Mouse (Mus musculus): ENCODE results near the gene Tcf12. TPM values are rescaled to one million over a fixed set of nuclear protein-coding genes. Genes with fewer than 3 reads are reported as not detected.

Gene Tcf12
- polyA plus RNA-seq, 1 experiment from 2014 or later, result 8.2 TPM

DNA sequence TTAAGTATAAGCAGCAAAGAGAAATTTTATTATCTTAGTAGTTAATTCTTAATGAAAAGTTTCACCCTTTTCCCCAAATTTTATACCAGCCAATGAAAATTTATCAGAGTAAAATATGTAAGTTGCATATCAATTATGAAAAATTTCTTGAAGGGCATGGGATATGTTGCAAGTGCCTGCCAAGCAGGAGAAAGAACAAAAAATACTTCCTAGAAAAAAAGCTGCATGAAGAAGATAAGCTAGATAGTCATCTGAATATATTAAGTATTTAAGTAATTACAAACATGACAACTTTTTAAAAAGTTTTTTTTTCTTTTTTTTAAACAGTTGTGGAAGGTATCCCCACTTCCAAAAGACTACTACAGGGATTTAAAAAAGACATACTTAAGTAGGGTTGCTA lies 179.7 kb downstream of the Tcf12 start:
- Histone ChIP-seq H3K4me1 (ENCODE audit: control insufficient read depth, low read depth, low read length) (no peaks in the 10 kb centered on the region; the same call in 1 of the 2 replicates), H3K36me3 (ENCODE audit: control insufficient read depth, insufficient read depth) (no peaks in the 10 kb centered on the region), H3K4me3 (ENCODE audit: low read depth, low read length) (no peak overlapping the region), H3K27ac (ENCODE audit: low read length) (no peak overlapping the region), H3K27me3 (ENCODE audit: control insufficient read depth, insufficient read depth, low read depth, low read length) (no peaks in the 10 kb centered on the region), H3K4me2 (ENCODE audit: low read depth, low read length) (no peak overlapping the region), H3K9ac (ENCODE audit: low read depth, low read length) (no peak overlapping the region), H3K9me3 (replicated peaks; ENCODE audit: control insufficient read depth, low read length) (no peaks in the 10 kb centered on the region)
- no peak for ATAC-seq (ENCODE audit: low read depth)

GRCm38 (mm10) chr9:71931358-71931715 lies 180.3 kb downstream of the Tcf12 start:
- Histone ChIP-seq H3K27ac (ENCODE audit: low read length) (no peak overlapping the region), H3K27me3 (ENCODE audit: control insufficient read depth, insufficient read depth, low read depth, low read length) (no peaks in the 10 kb centered on the region), H3K36me3 (ENCODE audit: control insufficient read depth, insufficient read depth) (no peaks in the 10 kb centered on the region), H3K9ac (ENCODE audit: low read depth, low read length) (no peak overlapping the region), H3K4me1 (ENCODE audit: control insufficient read depth, low read depth, low read length) (no peaks in the 10 kb centered on the region; the same call in 1 of the 2 replicates), H3K4me3 (ENCODE audit: low read depth, low read length) (no peak overlapping the region), H3K9me3 (replicated peaks; ENCODE audit: control insufficient read depth, low read length) (no peaks in the 10 kb centered on the region), H3K4me2 (ENCODE audit: low read depth, low read length) (peak overlapping the region; percentile 2; the same call in 1 of the 2 replicates)
- 32% methylated on average over 8 of the region's 8 CpGs for WGBS (ENCODE audit: insufficient replicate concordance)
- peak; percentile 70 for ATAC-seq (ENCODE audit: low read depth)

DNA sequence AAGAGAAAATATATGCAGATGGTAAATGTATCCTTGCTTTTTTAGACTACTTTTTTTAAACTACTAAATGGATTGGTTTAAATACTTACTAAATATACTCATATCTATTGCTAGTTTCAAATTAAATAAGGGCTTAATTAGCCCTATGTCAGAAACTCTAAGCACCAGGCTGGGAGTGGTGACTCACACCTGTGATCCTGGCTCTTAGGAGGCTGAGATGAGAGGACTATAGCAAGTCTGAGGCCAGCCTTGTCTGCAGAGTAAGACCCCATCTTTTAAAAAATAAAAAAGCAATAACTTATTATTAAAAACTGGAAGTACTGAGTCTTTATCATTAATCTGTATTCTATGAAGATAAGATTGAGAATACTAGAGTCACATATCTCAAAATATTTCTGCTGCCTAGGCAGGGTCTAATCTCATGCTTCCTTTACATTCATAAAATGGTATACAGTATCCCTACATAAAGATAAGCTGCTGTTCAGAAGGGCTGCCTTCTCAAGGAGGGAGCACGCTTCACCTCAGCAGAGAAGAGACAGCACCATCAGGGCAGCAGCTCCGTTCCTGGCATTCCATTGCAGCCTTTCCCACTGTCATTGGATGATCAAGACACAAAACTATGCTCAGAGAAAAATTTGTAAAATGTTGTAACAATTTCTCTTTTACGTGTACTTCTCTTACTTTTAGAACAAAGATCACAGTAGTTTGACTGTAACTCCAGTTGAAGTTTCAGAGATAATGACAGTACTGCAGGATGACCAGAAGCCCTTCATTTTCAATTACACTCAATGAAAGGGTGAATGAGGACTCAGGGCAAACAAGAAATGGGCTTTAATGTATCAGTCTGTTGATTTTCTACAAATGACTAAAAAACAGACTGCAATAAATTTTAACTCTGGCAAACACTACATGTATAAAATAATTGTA lies 181.0 kb downstream of the Tcf12 start:
- Histone ChIP-seq H3K27ac (ENCODE audit: low read length) (peak overlapping the region; percentile 63), H3K4me2 (ENCODE audit: low read depth, low read length) (peak overlapping the region; percentile 2; the same call in 1 of the 2 replicates)

DNA sequence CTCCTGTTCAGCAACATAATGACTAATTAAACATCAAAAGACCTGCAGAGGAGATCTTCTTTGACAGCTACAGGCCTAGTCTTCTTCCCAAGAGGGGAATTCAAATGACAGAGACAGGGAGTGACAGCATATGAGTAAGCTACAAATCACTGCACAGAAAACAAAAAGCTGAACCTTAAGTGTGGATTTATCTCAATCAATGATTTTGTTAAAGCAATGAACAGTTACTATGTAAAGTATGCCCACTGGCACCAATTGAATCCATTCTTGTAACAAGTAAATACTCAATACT lies 195.1 kb downstream of the Tcf12 start:
- no peak for ATAC-seq (ENCODE audit: low read depth)
- H3K9ac ChIP-seq (ENCODE audit: low read depth, low read length), result no peak overlapping the region
- no peak overlapping the region for H3K4me3 ChIP-seq (ENCODE audit: low read depth, low read length)
- H3K4me2 ChIP-seq (ENCODE audit: low read depth, low read length), result no peak overlapping the region
- H3K27ac ChIP-seq (ENCODE audit: low read length), result no peak overlapping the region
- H3K9me3 ChIP-seq (replicated peaks; ENCODE audit: control insufficient read depth, low read length), result no peaks in the 10 kb centered on the region
- H3K36me3 ChIP-seq (ENCODE audit: control insufficient read depth, insufficient read depth), result no peaks in the 10 kb centered on the region
- no peaks in the 10 kb centered on the region for H3K4me1 ChIP-seq (ENCODE audit: control insufficient read depth, low read depth, low read length)
- no peaks in the 10 kb centered on the region for H3K27me3 ChIP-seq (ENCODE audit: control insufficient read depth, insufficient read depth, low read depth, low read length)

More for the DNA sequence above, 181.0 kb downstream of the Tcf12 start:
- Histone ChIP-seq H3K4me3 (ENCODE audit: low read depth, low read length) (no peak overlapping the region), H3K9me3 (replicated peaks; ENCODE audit: control insufficient read depth, low read length) (no peaks in the 10 kb centered on the region), H3K36me3 (ENCODE audit: control insufficient read depth, insufficient read depth) (no peaks in the 10 kb centered on the region), H3K27me3 (ENCODE audit: control insufficient read depth, insufficient read depth, low read depth, low read length) (no peaks in the 10 kb centered on the region), H3K4me1 (ENCODE audit: control insufficient read depth, low read depth, low read length) (no peaks in the 10 kb centered on the region; the same call in 1 of the 2 replicates), H3K9ac (ENCODE audit: low read depth, low read length) (no peak overlapping the region)
- 39% methylated on average over 3 of the region's 3 CpGs for WGBS (ENCODE audit: insufficient replicate concordance)
- ATAC-seq (ENCODE audit: low read depth), result peak; percentile 79

- no peak overlapping the region for H3K4me2 ChIP-seq (ENCODE audit: low read depth, low read length)
- ATAC-seq (ENCODE audit: low read depth), result no peak
- WGBS (ENCODE audit: insufficient replicate concordance), result 74% methylated on average over 6 of the region's 6 CpGs
Observed at GRCm38 (mm10) chr9:71915871-71916661, 195.6 kb downstream of the Tcf12 start.

DNA sequence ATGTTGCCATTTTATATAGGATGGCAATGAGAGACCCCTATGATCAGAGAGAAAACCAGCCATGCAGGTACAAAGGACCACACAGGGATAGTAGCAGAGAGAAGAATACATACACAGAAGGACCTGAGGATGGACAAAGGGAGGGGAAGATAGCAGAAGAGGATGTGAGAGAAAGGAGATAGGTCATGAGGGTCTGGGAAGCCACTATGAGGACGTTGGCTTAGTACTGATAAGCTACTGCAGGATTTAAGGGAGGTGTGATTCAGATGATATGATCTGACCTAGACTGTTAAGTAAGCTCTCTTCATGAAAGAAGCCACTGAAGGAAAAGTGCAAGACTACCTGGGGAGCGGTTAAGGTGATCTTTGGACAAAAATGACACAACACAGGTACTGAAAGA lies 205.1 kb downstream of the Tcf12 start:
- H3K27me3 ChIP-seq (ENCODE audit: control insufficient read depth, insufficient read depth, low read depth, low read length), result no peaks in the 10 kb centered on the region
- H3K4me2 ChIP-seq (ENCODE audit: low read depth, low read length), result no peak overlapping the region
- H3K9ac ChIP-seq (ENCODE audit: low read depth, low read length), result no peak overlapping the region
- ATAC-seq (ENCODE audit: low read depth), result no peak
- H3K9me3 ChIP-seq (replicated peaks; ENCODE audit: control insufficient read depth, low read length), result no peaks in the 10 kb centered on the region
- no peaks in the 10 kb centered on the region; the same call in none of the 2 replicates for H3K36me3 ChIP-seq (ENCODE audit: control insufficient read depth, insufficient read depth)
- no peaks in the 10 kb centered on the region for H3K4me1 ChIP-seq (ENCODE audit: control insufficient read depth, low read depth, low read length)
- no peak overlapping the region for H3K27ac ChIP-seq (ENCODE audit: low read length)
- WGBS (ENCODE audit: insufficient replicate concordance), result 46% methylated on average over 2 of the region's 2 CpGs
- H3K4me3 ChIP-seq (ENCODE audit: low read depth, low read length), result no peak overlapping the region

More at GRCm38 (mm10) chr9:71915871-71916661, 195.6 kb downstream of the Tcf12 start:
- Histone ChIP-seq H3K4me3 (ENCODE audit: low read depth, low read length) (no peak overlapping the region), H3K9me3 (replicated peaks; ENCODE audit: control insufficient read depth, low read length) (no peaks in the 10 kb centered on the region), H3K9ac (ENCODE audit: low read depth, low read length) (no peak overlapping the region), H3K27ac (ENCODE audit: low read length) (no peak overlapping the region), H3K36me3 (ENCODE audit: control insufficient read depth, insufficient read depth) (no peaks in the 10 kb centered on the region), H3K27me3 (ENCODE audit: control insufficient read depth, insufficient read depth, low read depth, low read length) (no peaks in the 10 kb centered on the region), H3K4me1 (ENCODE audit: control insufficient read depth, low read depth, low read length) (no peaks in the 10 kb centered on the region)

GRCm38 (mm10) chr9:71898852-71899251 lies 212.8 kb downstream of the Tcf12 start:
- Histone ChIP-seq H3K9me3 (replicated peaks; ENCODE audit: control insufficient read depth, low read length) (no peaks in the 10 kb centered on the region), H3K27ac (ENCODE audit: low read length) (no peak overlapping the region), H3K27me3 (ENCODE audit: control insufficient read depth, insufficient read depth, low read depth, low read length) (no peaks in the 10 kb centered on the region), H3K4me3 (ENCODE audit: low read depth, low read length) (no peak overlapping the region), H3K36me3 (ENCODE audit: control insufficient read depth, insufficient read depth) (no peaks in the 10 kb centered on the region), H3K4me2 (ENCODE audit: low read depth, low read length) (no peak overlapping the region), H3K9ac (ENCODE audit: low read depth, low read length) (no peak overlapping the region), H3K4me1 (ENCODE audit: control insufficient read depth, low read depth, low read length) (no peaks in the 10 kb centered on the region; the same call in 1 of the 2 replicates)
- no peak for ATAC-seq (ENCODE audit: low read depth)
- WGBS (ENCODE audit: insufficient replicate concordance), result 63% methylated on average over 5 of the region's 5 CpGs

DNA sequence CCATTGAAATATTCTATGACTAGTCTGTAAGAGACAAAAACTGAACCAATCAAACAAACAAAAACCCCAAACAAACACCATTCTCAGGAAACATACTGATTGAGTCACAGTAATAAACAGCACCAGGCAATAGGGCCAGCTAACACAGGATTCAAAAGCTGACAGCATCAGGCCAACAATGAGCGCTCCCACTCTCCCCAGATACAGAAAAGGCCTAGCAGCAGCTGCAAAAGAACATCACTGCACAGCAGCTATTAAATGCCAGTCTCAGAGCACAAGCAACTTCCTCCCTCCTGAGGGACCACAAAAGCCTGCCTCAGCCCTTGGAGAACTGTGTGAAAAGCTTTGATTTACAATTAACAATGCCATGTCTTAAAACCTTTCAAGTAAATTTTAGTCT lies 214.3 kb downstream of the Tcf12 start:
- Histone ChIP-seq H3K4me3 (ENCODE audit: low read depth, low read length) (no peak overlapping the region), H3K9ac (ENCODE audit: low read depth, low read length) (no peak overlapping the region), H3K9me3 (replicated peaks; ENCODE audit: control insufficient read depth, low read length) (no peaks in the 10 kb centered on the region), H3K4me1 (ENCODE audit: control insufficient read depth, low read depth, low read length) (no peaks in the 10 kb centered on the region; the same call in 1 of the 2 replicates), H3K36me3 (ENCODE audit: control insufficient read depth, insufficient read depth) (no peaks in the 10 kb centered on the region), H3K27me3 (ENCODE audit: control insufficient read depth, insufficient read depth, low read depth, low read length) (no peaks in the 10 kb centered on the region), H3K27ac (ENCODE audit: low read length) (no peak overlapping the region), H3K4me2 (ENCODE audit: low read depth, low read length) (no peak overlapping the region)
- no peak for ATAC-seq (ENCODE audit: low read depth)
- WGBS (ENCODE audit: insufficient replicate concordance), result 75% methylated on average over 1 of the region's 1 CpGs
